Mouse (Mus musculus) CD8-positive naive resting alpha-beta T cell, adult 2 months (primary cell): ENCODE results near the gene Tmx4.

Source experiments
- DNase-seq, 2 experiments: peaks; one replicate each; pipeline ENCODE4 v3.0.0; 2022; ENCODE audit warnings: low read depth in 2 of 2, low spot score in 2 of 2

Tmx4 gene

DNA sequence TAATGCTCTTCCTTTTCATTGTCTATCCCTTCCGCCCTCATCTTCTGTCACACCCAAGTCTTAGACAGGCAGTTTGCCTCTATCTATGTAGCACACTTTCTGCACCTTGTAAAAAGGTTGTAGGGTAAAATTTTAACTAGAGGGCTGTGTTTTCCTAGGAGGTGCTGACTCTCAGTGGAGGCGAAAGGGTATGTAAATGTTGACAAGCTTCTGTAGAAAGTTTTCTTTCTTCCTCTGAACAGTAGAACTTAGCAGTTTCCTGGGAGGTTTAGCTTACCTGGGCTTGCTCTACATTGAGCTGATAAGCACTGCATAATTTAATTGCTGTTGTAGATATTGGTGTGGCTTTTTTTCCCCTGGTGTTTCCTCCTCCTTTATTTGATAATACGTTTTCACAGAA, 84.5 kb downstream of the Tmx4 start:
- DNase-seq = no peak

DNA sequence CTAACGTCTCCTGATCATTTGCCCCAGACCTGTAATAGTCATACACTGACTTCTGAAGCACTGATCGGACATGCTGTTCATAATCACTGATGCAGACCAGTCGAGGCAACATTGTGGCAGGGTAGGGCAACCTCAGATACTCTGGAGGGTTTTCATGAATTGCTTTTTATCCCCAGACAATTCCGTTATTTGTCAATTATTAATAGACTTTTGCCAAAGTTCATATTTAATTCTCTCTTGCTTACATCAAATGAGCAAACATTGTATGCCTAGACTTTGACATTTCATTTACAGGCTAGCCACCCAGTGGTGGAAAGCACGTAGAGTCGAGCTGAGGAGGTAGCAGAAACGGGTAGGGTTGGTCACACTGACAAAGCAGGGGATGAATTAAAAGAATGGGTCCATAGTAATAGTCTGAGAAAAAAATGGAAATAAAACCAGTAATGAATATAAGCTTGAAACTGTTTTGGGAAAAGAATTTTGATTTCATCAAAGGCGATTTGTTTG, 89.7 kb downstream of the Tmx4 start, which contains the start of gene Hao1:
TSS of gene Hao1 (minus strand) at position 148 of the 507 bp plus-strand sequence.
- DNase-seq = no peak

DNA sequence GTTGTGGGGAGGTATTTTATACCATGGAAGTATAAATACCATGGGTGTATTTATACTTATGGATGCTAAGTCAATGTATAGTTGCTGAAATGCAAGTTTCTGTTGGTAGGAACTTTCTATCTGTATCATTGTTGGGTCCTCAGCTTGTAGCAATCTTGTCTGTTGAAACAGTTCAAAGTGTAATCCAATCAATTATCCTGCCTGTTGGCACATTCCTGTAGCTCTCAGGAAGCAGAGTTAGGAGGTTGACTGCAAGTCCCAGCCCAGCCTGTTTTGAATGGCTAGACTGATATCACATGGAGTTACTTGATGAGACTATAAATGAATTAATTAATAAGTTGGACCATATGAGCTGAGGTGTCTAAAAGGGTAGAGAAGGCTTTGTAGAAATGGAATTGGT, 91.6 kb downstream of the Tmx4 start:
- no peak for DNase-seq

GRCm38 (mm10) chr2:134549770-134550169, 94.2 kb downstream of the Tmx4 start:
- DNase-seq = peak; percentile 7 to 13

DNA sequence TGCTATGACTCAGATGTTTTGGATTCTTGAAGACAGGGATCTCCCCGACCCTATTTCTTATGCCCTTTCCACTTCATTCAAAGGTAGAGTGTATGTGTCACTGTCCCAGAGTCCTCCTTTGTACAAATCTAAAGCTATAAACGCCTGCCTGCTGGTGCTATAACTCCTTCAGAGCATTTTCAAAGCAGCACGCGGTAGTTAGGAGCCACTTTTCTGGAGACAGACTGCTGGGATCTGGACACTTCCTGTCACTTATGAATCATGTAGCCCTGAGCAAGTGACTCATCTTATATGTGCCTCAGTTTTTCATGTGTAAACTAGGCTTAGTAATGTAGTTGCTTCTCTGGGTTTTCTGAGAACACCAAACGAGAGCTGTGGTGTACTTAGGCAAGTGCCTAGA, 98.8 kb downstream of the Tmx4 start:
- DNase-seq = no peak

DNA sequence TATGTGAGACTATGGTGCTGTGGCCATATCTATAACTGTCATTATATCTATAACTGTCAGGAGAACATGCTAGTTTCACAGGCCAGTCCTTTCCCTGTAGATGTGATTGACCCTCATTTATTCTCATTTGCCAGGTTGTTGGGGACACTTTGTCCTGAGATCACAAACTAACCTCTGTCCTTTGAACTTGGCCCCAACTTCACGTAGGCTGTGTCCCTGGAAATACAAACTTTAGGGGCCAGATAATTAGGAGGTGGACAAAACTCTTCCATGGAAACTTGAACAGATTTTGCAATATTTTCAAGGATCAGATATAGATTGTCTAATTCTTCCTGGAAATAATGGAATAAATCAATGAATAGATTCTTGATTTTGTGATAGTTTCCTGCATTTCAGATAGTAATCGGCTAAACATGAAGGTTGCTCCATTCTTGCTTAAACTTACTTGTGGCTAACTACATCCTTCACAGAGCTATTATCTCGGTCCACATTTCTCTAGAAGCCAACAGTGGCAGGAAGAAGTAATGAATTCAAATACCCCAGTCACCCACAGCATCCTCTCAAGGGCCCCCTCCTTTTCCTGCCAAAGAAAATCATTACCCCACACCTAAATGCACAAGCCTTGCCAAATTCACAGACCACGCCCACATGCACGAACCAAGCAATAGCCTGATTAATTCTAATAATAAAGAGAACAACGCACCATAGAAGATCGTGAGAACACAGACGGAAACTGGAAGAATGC, 99.5 kb downstream of the Tmx4 start:
- no peak for DNase-seq
